ENCODE assay signal across 10 mouse cellular contexts in genomic region chr4:138723493-138724281, GRCm38 (mm10). TPM values are rescaled to one million over a fixed set of nuclear protein-coding genes. Genes with fewer than 3 reads are reported as not detected.
DNase-seq lines count a peak whose midpoint lies in the region; ATAC-seq lines count a peak whose summit lies in the region.
"Had no signal": no experiment of that assay in that cellular context is flagged by ENCODE, and none has a peak within 500 bp of the region (broad histone marks: within the 10 kb centered on the region; RNA-seq: fewer than 3 reads in every experiment).

No protein-coding gene starts in this region.

- no peak overlapping the region for H3K4me3 ChIP-seq in hindbrain, embryonic 16.5 days (ENCODE audit: low read length)
- H3K4me3 ChIP-seq: myocyte had no signal

- DNase-seq in layer of hippocampus, adult 8-10 months (ENCODE audit: low spot score in 2 of 2) = peak; percentile 60 to 72
- DNase-seq in layer of hippocampus, postnatal 25 days (ENCODE audit: extremely low spot score in 1 of 2, low spot score in 1 of 2) = no peak
- peak; percentile 37 for DNase-seq in lung, postnatal 10 days
- no peak for DNase-seq in cerebellum, adult 9-11 months
- no peak for DNase-seq in urinary bladder, postnatal 14 days (ENCODE audit: low spot score)
- DNase-seq: cerebellum, adult 11-12 months had no signal

- ATAC-seq in frontal cortex, adult (ENCODE audit: low TSS enrichment) = peak; percentile 66
- no peak for ATAC-seq in hindbrain, embryonic 16.5 days
- no peak for ATAC-seq in megakaryocyte progenitor cell, adult 5-6 weeks (replicated peaks; ENCODE audit: poor library complexity)

- H3K4me2 ChIP-seq in hindbrain, embryonic 16.5 days (ENCODE audit: low read length) = peak overlapping the region; percentile 59; the same call in 1 of the 2 replicates

- H3K36me3 ChIP-seq in hindbrain, embryonic 16.5 days (ENCODE audit: control insufficient read depth, insufficient read depth, low read length) = no peaks in the 10 kb centered on the region

- no peaks in the 10 kb centered on the region for H3K27me3 ChIP-seq in hindbrain, embryonic 16.5 days (replicated peaks; ENCODE audit: control insufficient read depth, insufficient read depth, low read length)

- 62% methylated on average over 15 of the region's 15 CpGs for WGBS in hindbrain, embryonic 16.5 days

- no peak overlapping the region for H3K9ac ChIP-seq in hindbrain, embryonic 16.5 days (ENCODE audit: low read depth, low read length)

- H3K4me1 ChIP-seq in hindbrain, embryonic 16.5 days (ENCODE audit: control insufficient read depth, insufficient read depth, low read depth, low read length) = peaks cover 20% of the 10 kb centered on the region

- H3K9me3 ChIP-seq in hindbrain, embryonic 16.5 days (ENCODE audit: control insufficient read depth, low read length) = no peaks in the 10 kb centered on the region

- no peak overlapping the region for H3K27ac ChIP-seq in hindbrain, embryonic 16.5 days (ENCODE audit: low read depth, low read length)

RNA-seq across cellular contexts. Expression of gene Pla2g2c, which starts 0.9 kb away (rescaled TPM):
- under 1 TPM in 3 of 4 experiments, not detected in 1; 0.26 to 0.54 (median 0.32) TPM for total RNA-seq in layer of hippocampus, adult 8-10 months (2022)
- total RNA-seq in layer of hippocampus, postnatal 25 days (2021) = under 1 TPM in 1 of 2 experiments, not detected in 1; 0.21 TPM
- 0.35 and 0.36 TPM in 2 replicates for polyA plus RNA-seq in hindbrain, embryonic 16.5 days (2015; fragmentation: Nextera tagmentation; extraction: Ambion mirVana)
- total RNA-seq in megakaryocyte progenitor cell, adult 5-6 weeks (2015) = not detected in 2 replicates
- total RNA-seq in megakaryocyte progenitor cell, adult 5-6 weeks (2017) = not detected in 2 replicates
- polyA plus RNA-seq: myocyte had no signal

RNA-seq across cellular contexts. Expression of gene Ubxn10, which starts 13.3 kb away (rescaled TPM):
- 1 to 10 TPM; 1.1 to 1.9 (median 1.5) TPM for total RNA-seq in layer of hippocampus, adult 8-10 months (2022)
- total RNA-seq in layer of hippocampus, postnatal 25 days (2021) = 1 to 10 TPM; 1.3 to 1.6 TPM
- 4.5 and 5.2 TPM in 2 replicates for polyA plus RNA-seq in hindbrain, embryonic 16.5 days (2015; fragmentation: Nextera tagmentation; extraction: Ambion mirVana)
- not detected in 2 replicates for total RNA-seq in megakaryocyte progenitor cell, adult 5-6 weeks (2015)
- not detected in 2 replicates for total RNA-seq in megakaryocyte progenitor cell, adult 5-6 weeks (2017)
- polyA plus RNA-seq: myocyte had no signal

RNA-seq across cellular contexts. Expression of gene Pla2g2f, which starts 33.7 kb away (rescaled TPM):
- 1 to 10 TPM in 2 of 4 experiments, under 1 TPM in 2; 0.87 to 2.1 (median 1.1) TPM for total RNA-seq in layer of hippocampus, adult 8-10 months (2022)
- 1 to 10 TPM; 1.5 to 1.6 TPM for total RNA-seq in layer of hippocampus, postnatal 25 days (2021)
- polyA plus RNA-seq in hindbrain, embryonic 16.5 days (2015; fragmentation: Nextera tagmentation; extraction: Ambion mirVana) = 0.06 TPM in 1 of 2 replicates, not detected in the other
- total RNA-seq in megakaryocyte progenitor cell, adult 5-6 weeks (2015) = not detected in 2 replicates
- total RNA-seq in megakaryocyte progenitor cell, adult 5-6 weeks (2017) = not detected in 2 replicates
- polyA plus RNA-seq: myocyte had no signal

RNA-seq across cellular contexts. Expression of gene Pla2g2d, which starts 51.8 kb away (rescaled TPM):
- total RNA-seq in layer of hippocampus, adult 8-10 months (2022) = under 1 TPM; 0.23 to 0.62 (median 0.43) TPM
- total RNA-seq in layer of hippocampus, postnatal 25 days (2021) = under 1 TPM; 0.28 to 0.54 TPM
- polyA plus RNA-seq in hindbrain, embryonic 16.5 days (2015; fragmentation: Nextera tagmentation; extraction: Ambion mirVana) = 0.61 and 0.76 TPM in 2 replicates
- total RNA-seq in megakaryocyte progenitor cell, adult 5-6 weeks (2015) = not detected in 2 replicates
- not detected in 2 replicates for total RNA-seq in megakaryocyte progenitor cell, adult 5-6 weeks (2017)

Comparison
In these comparisons a context has a peak if more than half of its experiments do, and no peak if none do; other contexts are left out.
1. DNase-seq: peak in layer of hippocampus, adult 8-10 months (2 of 2) and lung, postnatal 10 days (single experiment); none in layer of hippocampus, postnatal 25 days (0 of 2), cerebellum, adult 9-11 months (single experiment) and urinary bladder, postnatal 14 days (single experiment).